Mouse (Mus musculus) midbrain, embryonic 11.5 days (tissue): ENCODE data around the gene Stx2. TPM values are rescaled to one million over a fixed set of nuclear protein-coding genes. Genes with fewer than 3 reads are reported as not detected.

Source experiments
- ATAC-seq: fragments of 200-750 bp; cut with Nextera tagmentation; 2 replicates; pipeline ENCODE4 v1.8.0; 2017; ENCODE audit warnings: moderate TSS enrichment, moderate library complexity; ENCODE audit not compliant: low FRiP score
- DNase-seq: peaks from one replicate; pipeline ENCODE4 v3.0.0; 2015; ENCODE audit warnings: low spot score; ENCODE audit errors: missing footprints
- H3K27ac ChIP-seq: fragments of 300-500 bp; sonication (generic); 2 replicates; pipeline ENCODE4 v1.5.1; 2014; ENCODE audit warnings: low read depth, low read length
- H3K27me3 ChIP-seq: fragments of 300-500 bp; sonication (generic); 2 replicates; pipeline ENCODE4 v1.6.1; 2014; ENCODE audit warnings: mild to moderate bottlenecking, low read length, moderate library complexity, mixed read lengths; ENCODE audit not compliant: control insufficient read depth, insufficient read depth
- H3K36me3 ChIP-seq: fragments of 300-500 bp; sonication (generic); 2 replicates; pipeline ENCODE4 v1.6.1; 2014; ENCODE audit warnings: mild to moderate bottlenecking, low read length, moderate library complexity, mixed read lengths; ENCODE audit not compliant: control insufficient read depth, insufficient read depth
- H3K4me1 ChIP-seq: fragments of 300-500 bp; sonication (generic); 2 replicates; pipeline ENCODE4 v1.6.1; 2014; ENCODE audit warnings: low read length; ENCODE audit not compliant: control insufficient read depth, insufficient read depth
- H3K4me2 ChIP-seq: fragments of 300-500 bp; sonication (generic); 2 replicates; pipeline ENCODE4 v1.6.1; 2014; ENCODE audit warnings: mild to moderate bottlenecking, moderate library complexity
- H3K4me3 ChIP-seq: fragments of 300-500 bp; sonication (generic); 2 replicates; pipeline ENCODE4 v1.5.1; 2014; ENCODE audit warnings: low read depth, low read length
- H3K9ac ChIP-seq: fragments of 300-500 bp; sonication (generic); 2 replicates; pipeline ENCODE4 v1.6.1; 2014; ENCODE audit warnings: low read length
- H3K9me3 ChIP-seq: fragments of 300-500 bp; sonication (generic); 2 replicates; pipeline ENCODE4 v1.6.1; 2016; ENCODE audit warnings: low read length; ENCODE audit not compliant: control insufficient read depth
- WGBS: fragments of 180-500 bp; shearing (Covaris S2); extraction: QIAGEN DNeasy Blood & Tissue Kit; methylation state at CpG from one replicate; pipeline ENCODE4 v1.1.7; 2014; 5-methylcytosine and 5-hydroxymethylcytosine counted together
- polyA plus RNA-seq: library from polyadenylated mRNA; unstranded; fragments of >200 nt; fragmentation: Nextera tagmentation; extraction: Ambion mirVana; gene quantifications from 2 replicates; pipeline ENCODE4 v1.2.1, GENCODE M21; 2014

Stx2 gene
- polyA plus RNA-seq, 1 experiment from 2014 or later: 26.0 TPM

- Histone ChIP-seq H3K4me3 (no peak overlapping the region), H3K9me3 (no peaks in the 10 kb centered on the region), H3K4me2 (no peak overlapping the region), H3K9ac (no peak overlapping the region), H3K27ac (no peak overlapping the region), H3K27me3 (no peaks in the 10 kb centered on the region), H3K36me3 (no peaks in the 10 kb centered on the region), H3K4me1 (peaks cover 4% of the 10 kb centered on the region)
- WGBS: 77% methylated on average over 18 of the region's 18 CpGs
- DNase-seq (no peak), ATAC-seq (no peak)
Observed at GRCm38 (mm10) chr5:129006031-129006788, 2.2 kb downstream of the Stx2 start.

- H3K27ac ChIP-seq: no peak overlapping the region
- no peaks in the 10 kb centered on the region for H3K27me3 ChIP-seq
- no peak overlapping the region for H3K4me3 ChIP-seq
- H3K4me1 ChIP-seq: peaks cover 4% of the 10 kb centered on the region
- H3K9ac ChIP-seq: no peak overlapping the region
- H3K4me2 ChIP-seq: no peak overlapping the region
- ATAC-seq: no peak
- H3K9me3 ChIP-seq: no peaks in the 10 kb centered on the region
- 82% methylated on average over 3 of the region's 3 CpGs for WGBS
- DNase-seq: no peak
- no peaks in the 10 kb centered on the region for H3K36me3 ChIP-seq
Observed at GRCm38 (mm10) chr5:129005416-129005815, 3.0 kb downstream of the Stx2 start.

DNA sequence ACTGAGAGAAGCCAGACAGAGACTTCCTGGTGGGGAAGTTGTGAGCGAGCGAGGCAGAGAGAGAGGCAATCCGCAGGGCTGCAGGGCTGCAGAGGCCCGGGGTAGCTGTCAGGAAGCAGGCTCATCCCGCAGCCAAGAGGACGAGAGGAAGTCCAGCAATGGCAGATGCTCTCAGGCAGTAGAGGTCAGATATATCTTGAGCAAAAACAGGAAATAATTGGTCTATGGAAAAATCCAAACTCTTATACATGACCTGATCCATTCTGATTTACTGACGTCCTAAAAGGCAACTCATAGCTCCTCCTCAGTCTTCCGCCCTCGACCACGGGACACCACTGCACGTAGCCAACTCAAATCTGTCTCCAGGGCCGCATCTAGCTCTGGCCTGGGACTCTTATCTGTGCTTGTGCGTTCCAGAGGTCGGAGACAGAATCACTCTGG is 5.8 kb downstream of the Stx2 start:
- no peak overlapping the region for H3K27ac ChIP-seq
- no peak overlapping the region for H3K9ac ChIP-seq
- no peak overlapping the region for H3K4me3 ChIP-seq
- H3K4me1 ChIP-seq: peaks cover 2% of the 10 kb centered on the region
- no peaks in the 10 kb centered on the region for H3K36me3 ChIP-seq
- DNase-seq: no peak
- no peaks in the 10 kb centered on the region for H3K27me3 ChIP-seq
- ATAC-seq: no peak
- 63% methylated on average over 14 of the region's 14 CpGs for WGBS
- no peak overlapping the region for H3K4me2 ChIP-seq
- no peaks in the 10 kb centered on the region for H3K9me3 ChIP-seq

DNA sequence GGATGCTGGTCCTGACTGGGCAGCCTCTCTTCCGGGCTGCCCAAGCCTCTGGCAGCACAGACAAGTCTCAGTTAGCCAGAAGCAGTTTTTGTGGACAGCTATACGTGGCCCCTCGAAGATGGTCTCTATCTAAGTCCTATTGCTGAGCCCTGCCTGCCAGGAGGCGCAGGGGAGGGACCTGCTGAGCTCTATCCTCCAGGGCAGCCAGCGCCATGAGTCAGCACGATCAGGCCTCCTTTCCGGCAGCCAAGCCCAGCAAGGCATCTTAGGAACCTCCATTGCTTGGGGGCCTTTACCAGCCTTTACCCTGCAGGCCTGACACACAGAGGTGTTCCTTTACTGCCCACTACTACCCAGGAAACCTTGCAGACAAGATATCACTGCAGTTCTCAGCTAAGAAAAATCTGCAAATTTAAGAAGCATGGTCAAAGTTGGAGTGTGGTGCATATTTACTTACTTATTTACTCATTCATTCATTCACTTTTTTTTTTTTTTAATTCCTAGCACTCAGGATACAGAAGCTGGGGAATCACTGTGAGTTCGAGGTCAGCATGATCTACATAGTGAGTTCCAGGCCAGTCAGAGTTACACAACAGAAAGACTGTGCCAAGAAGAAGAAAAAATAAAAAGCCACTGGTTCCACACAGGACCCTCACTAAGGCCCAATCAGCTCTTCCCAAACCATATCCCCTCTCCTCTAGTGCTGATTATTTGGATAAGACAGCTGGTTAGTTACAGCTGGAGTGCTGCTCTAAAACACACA is 7.5 kb downstream of the Stx2 start:
- Histone ChIP-seq H3K4me3 (no peak overlapping the region), H3K9ac (no peak overlapping the region), H3K4me1 (no peaks in the 10 kb centered on the region), H3K27ac (no peak overlapping the region), H3K27me3 (no peaks in the 10 kb centered on the region), H3K36me3 (no peaks in the 10 kb centered on the region; the same call in 1 of the 2 replicates), H3K4me2 (no peak overlapping the region), H3K9me3 (no peaks in the 10 kb centered on the region)
- WGBS: 45% methylated on average over 8 of the region's 8 CpGs
- no peak for DNase-seq
- no peak for ATAC-seq

DNA sequence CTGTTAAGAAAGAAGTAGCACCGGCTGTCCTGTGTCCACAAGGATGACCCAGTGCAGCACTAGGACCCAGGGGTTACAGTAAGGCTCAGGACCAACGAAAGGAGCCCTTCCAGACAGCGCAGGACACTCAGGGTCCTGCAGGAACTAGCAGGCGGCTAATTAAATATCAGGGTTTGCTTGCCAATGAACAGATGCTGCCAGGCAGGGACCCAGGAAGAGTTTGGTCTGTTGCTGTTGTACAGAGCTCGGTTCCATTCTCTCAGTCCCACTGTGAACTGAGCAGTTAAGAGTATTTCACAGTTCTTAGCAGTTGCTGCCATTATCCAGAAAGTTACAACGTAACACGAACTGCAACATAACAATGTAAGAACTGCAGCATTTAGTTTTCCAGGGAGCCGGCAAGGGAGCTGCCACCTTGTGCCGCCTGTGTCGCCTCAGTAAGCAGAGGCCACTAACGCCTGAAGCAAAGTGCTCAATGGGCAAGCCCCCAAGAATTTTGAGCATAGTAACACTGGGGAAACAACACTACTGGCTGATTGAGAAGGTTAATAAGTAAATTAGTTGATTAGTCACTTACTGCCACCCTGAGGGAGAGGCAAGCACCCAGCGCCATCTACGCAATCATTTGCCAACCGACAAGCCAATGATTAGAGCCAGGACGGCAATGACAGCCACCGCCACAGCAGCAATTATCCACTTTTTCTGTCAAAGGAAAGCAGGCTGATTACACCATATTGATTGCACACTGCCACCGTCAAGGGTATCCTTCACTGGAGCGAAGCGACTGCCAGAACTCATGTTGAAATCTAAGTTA is 21.0 kb downstream of the Stx2 start:
- WGBS: 88% methylated on average over 19 of the region's 19 CpGs
- no peaks in the 10 kb centered on the region for H3K27me3 ChIP-seq
- no peaks in the 10 kb centered on the region for H3K4me1 ChIP-seq
- H3K4me2 ChIP-seq: no peak overlapping the region
- DNase-seq: no peak
- H3K4me3 ChIP-seq: no peak overlapping the region
- H3K36me3 ChIP-seq: no peaks in the 10 kb centered on the region
- H3K9me3 ChIP-seq: no peaks in the 10 kb centered on the region
- H3K27ac ChIP-seq: no peak overlapping the region
- no peak overlapping the region for H3K9ac ChIP-seq
- ATAC-seq: no peak

DNA sequence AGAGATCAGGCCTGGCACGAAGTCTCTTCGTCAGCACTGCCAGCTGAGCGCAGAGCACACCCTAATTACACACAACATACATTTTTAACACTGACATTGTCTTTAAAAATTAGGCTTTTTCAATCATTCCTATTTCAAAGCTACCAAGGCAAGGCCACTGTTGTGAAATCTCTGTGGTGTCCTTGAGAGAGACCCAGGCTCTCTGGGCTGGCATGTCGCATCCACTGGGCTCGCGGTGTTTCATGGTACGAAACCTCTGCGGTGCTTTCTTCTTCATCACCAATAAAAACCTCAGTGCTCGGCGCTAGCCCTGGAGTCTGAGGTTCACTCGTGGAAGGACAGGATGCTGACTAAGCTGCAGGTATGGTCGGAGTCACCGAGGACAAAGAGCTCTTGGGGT is 22.4 kb downstream of the Stx2 start:
- Histone ChIP-seq H3K27ac (no peak overlapping the region), H3K9me3 (no peaks in the 10 kb centered on the region), H3K27me3 (no peaks in the 10 kb centered on the region), H3K4me2 (no peak overlapping the region), H3K9ac (no peak overlapping the region), H3K36me3 (no peaks in the 10 kb centered on the region), H3K4me1 (no peaks in the 10 kb centered on the region), H3K4me3 (no peak overlapping the region)
- WGBS: 91% methylated on average over 13 of the region's 13 CpGs
- no peak for ATAC-seq
- DNase-seq: no peak

DNA sequence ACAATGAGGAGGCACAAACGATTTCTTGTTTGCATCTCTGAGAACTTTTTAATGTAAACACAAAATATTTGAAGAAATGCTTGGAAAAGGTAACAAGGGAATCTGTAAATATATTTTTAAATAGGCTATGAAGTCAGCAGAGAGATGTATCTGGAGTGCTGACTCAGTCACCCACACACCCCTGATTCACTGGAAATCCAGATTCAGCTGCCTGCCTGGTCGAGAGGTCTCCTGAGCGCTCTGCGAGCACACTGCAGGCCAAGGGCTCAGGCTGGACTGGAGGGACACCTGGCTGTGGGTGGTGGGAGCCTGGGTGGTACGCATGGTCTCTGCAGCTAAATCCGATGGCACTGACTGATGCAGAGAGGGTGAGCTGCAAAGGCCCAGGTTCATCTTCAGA is 23.8 kb downstream of the Stx2 start:
- 89% methylated on average over 6 of the region's 6 CpGs for WGBS
- Histone ChIP-seq H3K9ac (no peak overlapping the region), H3K9me3 (no peaks in the 10 kb centered on the region), H3K27ac (no peak overlapping the region), H3K36me3 (no peaks in the 10 kb centered on the region), H3K4me1 (no peaks in the 10 kb centered on the region), H3K4me2 (no peak overlapping the region), H3K27me3 (no peaks in the 10 kb centered on the region), H3K4me3 (no peak overlapping the region)
- no peak for ATAC-seq
- DNase-seq: no peak

GRCm38 (mm10) chr5:128981607-128982006 is 26.8 kb downstream of the Stx2 start:
- Histone ChIP-seq H3K9ac (no peak overlapping the region), H3K27ac (no peak overlapping the region), H3K4me1 (no peaks in the 10 kb centered on the region), H3K27me3 (no peaks in the 10 kb centered on the region), H3K4me2 (no peak overlapping the region), H3K4me3 (no peak overlapping the region), H3K36me3 (no peaks in the 10 kb centered on the region), H3K9me3 (no peaks in the 10 kb centered on the region)
- ATAC-seq (peak; percentile 83), DNase-seq (peak; percentile 97)
- WGBS: 28% methylated on average over 12 of the region's 12 CpGs

- no peak for DNase-seq
- no peaks in the 10 kb centered on the region for H3K9me3 ChIP-seq
- H3K9ac ChIP-seq: no peak overlapping the region
Observed at GRCm38 (mm10) chr5:128980857-128981256, 27.5 kb downstream of the Stx2 start.

More at GRCm38 (mm10) chr5:128980857-128981256, 27.5 kb downstream of the Stx2 start:
- no peak overlapping the region for H3K4me3 ChIP-seq
- no peak overlapping the region for H3K4me2 ChIP-seq
- H3K4me1 ChIP-seq: peaks cover 4% of the 10 kb centered on the region; the same call in 1 of the 2 replicates
- H3K36me3 ChIP-seq: no peaks in the 10 kb centered on the region
- H3K27ac ChIP-seq: no peak overlapping the region
- H3K27me3 ChIP-seq: no peaks in the 10 kb centered on the region
- ATAC-seq: no peak
- WGBS: 80% methylated on average over 7 of the region's 7 CpGs
